Mouse (Mus musculus) hindbrain, embryonic 10.5 days (tissue): ENCODE measurements at regions not wholly inside any gene's neighbourhood (a gene's known extent, or its start where the extent isn't known, plus 50 kb on each side); places are given as distances from the start of the nearest gene placed in this dataset.

Source experiments
- DNase-seq: peaks from one replicate; pipeline ENCODE4 v3.0.0-alpha.2; 2017; ENCODE audit warnings: low spot score
- H3K27ac ChIP-seq: fragments of 300-500 bp; sonication (generic); 2 replicates; pipeline ENCODE4 v1.5.1; 2016; ENCODE audit warnings: mild to moderate bottlenecking, moderate library complexity
- H3K27me3 ChIP-seq: fragments of 300-500 bp; sonication (generic); 2 replicates; pipeline ENCODE4 v1.6.1; 2016; ENCODE audit warnings: mild to moderate bottlenecking; ENCODE audit not compliant: poor library complexity, insufficient read depth, severe bottlenecking
- H3K36me3 ChIP-seq: fragments of 300-500 bp; sonication (generic); 2 replicates; pipeline ENCODE4 v1.6.1; 2016; ENCODE audit warnings: mild to moderate bottlenecking, moderate library complexity
- H3K4me1 ChIP-seq: fragments of 300-500 bp; sonication (generic); replicated peaks from 2 replicates; pipeline ENCODE4 v1.6.1; 2016; ENCODE audit warnings: mild to moderate bottlenecking
- H3K4me3 ChIP-seq: fragments of 300-500 bp; sonication (generic); 2 replicates; pipeline ENCODE4 v1.5.1; 2016; ENCODE audit warnings: mild to moderate bottlenecking, moderate library complexity
- H3K9me3 ChIP-seq: fragments of 300-500 bp; sonication (generic); 2 replicates; pipeline ENCODE4 v1.6.1; 2016; ENCODE audit warnings: mild to moderate bottlenecking, moderate library complexity
- WGBS: fragments of 180-500 bp; shearing (Covaris S2); methylation state at CpG from one replicate; pipeline ENCODE4 v1.1.7; 2016; 5-methylcytosine and 5-hydroxymethylcytosine counted together

DNA sequence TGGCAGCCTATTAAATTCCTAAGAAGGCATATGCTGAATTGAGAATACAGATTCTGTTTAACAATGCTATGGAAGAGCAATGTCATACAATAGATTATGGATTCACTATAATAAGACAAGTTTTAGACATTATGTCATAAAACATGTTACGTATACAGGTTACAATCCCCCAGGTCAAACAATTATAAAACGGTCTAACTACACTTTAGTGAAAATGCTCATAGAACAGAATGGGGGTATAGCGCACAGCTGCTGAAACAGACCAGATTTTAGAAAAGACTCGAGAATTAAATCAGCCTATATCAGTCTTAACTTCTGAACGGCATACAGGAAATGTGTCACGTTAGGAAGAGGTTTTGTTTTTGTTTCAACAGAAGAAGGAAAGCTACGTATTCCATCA lies 660.5 kb upstream of the Sel1l start:
- no peak overlapping the region for H3K27ac ChIP-seq
- H3K36me3 ChIP-seq: no peaks in the 10 kb centered on the region
- no peak overlapping the region for H3K4me3 ChIP-seq

GRCm38 (mm10) chr12:92508796-92509489 lies 660.0 kb upstream of the Sel1l start:
- H3K9me3 ChIP-seq: no peaks in the 10 kb centered on the region
- no peaks in the 10 kb centered on the region for H3K4me1 ChIP-seq
- no peak overlapping the region for H3K27ac ChIP-seq
- no peaks in the 10 kb centered on the region for H3K36me3 ChIP-seq
- no peak overlapping the region for H3K4me3 ChIP-seq
- no peaks in the 10 kb centered on the region for H3K27me3 ChIP-seq
- DNase-seq: no peak
- WGBS: 92% methylated on average over 5 of the region's 5 CpGs

More for the DNA sequence above, 660.5 kb upstream of the Sel1l start:
- no peaks in the 10 kb centered on the region for H3K9me3 ChIP-seq
- H3K4me1 ChIP-seq: no peaks in the 10 kb centered on the region
- no peaks in the 10 kb centered on the region for H3K27me3 ChIP-seq
- DNase-seq: no peak
- 83% methylated on average over 7 of the region's 7 CpGs for WGBS

DNA sequence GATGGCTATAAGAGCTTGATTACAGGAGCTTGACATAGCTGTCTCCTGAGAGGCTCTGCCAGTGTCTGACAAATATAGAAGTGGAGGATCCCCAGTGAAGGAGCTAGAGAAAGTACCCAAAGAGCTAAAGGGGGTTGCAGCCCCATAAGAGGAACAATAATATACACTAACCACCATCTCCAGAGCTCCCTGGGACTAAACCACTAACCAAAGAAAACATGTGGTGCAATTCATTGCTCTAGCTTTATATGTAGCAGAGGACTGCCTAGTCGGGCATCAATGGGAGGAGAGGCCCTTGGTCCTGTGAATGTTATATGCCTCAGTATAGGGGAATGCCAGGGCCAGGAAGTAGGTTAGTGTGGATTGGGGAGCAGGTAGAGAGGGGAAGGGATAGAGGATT lies 635.0 kb upstream of the Sel1l start:
- no peaks in the 10 kb centered on the region for H3K9me3 ChIP-seq
- no peak for DNase-seq
- no peak overlapping the region for H3K27ac ChIP-seq
- 91% methylated on average over 1 of the region's 1 CpGs for WGBS
- no peaks in the 10 kb centered on the region for H3K4me1 ChIP-seq
- H3K36me3 ChIP-seq: no peaks in the 10 kb centered on the region
- no peak overlapping the region for H3K4me3 ChIP-seq
- H3K27me3 ChIP-seq: no peaks in the 10 kb centered on the region

DNA sequence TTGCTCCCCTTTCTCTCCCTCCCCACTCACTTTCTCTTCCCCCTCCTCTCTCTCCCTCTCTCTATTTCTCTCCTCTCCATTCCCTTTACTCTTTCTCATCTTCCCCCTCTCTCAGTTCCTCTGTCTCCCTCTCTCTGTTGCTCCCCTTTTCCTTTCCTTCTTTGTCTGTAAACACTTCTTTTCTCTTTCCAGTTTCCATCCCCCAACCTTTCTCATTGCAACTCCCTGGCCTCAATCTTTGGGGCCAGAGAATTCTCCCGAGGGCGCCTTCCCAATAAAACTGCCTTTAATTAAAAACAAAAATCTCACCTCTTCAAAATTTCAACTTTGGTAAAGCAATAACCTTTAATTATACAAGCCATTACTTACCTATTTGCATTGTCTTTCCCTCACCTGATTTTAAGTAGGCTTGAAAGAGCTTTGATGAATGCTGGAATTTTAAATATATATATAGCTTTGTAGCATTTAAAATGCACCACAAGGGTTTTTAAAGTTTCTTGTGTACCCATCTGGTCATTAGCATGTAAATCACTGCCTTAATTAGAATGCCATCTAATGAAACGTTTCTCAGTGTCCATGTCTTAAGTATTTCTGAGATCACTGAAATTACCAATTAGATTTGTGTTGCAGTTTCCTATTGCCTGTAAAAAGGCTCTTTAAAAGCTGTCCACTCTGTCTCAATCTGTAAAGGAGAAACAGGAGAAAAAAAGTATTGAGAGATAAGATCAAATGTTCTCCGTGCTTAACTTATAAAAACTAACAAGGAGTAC lies 625.5 kb upstream of the Sel1l start:
- Histone ChIP-seq H3K4me3 (no peak overlapping the region), H3K27ac (no peak overlapping the region), H3K4me1 (no peaks in the 10 kb centered on the region), H3K9me3 (no peaks in the 10 kb centered on the region), H3K36me3 (no peaks in the 10 kb centered on the region), H3K27me3 (no peaks in the 10 kb centered on the region)
- 69% methylated on average over 4 of the region's 4 CpGs for WGBS
- no peak for DNase-seq

DNA sequence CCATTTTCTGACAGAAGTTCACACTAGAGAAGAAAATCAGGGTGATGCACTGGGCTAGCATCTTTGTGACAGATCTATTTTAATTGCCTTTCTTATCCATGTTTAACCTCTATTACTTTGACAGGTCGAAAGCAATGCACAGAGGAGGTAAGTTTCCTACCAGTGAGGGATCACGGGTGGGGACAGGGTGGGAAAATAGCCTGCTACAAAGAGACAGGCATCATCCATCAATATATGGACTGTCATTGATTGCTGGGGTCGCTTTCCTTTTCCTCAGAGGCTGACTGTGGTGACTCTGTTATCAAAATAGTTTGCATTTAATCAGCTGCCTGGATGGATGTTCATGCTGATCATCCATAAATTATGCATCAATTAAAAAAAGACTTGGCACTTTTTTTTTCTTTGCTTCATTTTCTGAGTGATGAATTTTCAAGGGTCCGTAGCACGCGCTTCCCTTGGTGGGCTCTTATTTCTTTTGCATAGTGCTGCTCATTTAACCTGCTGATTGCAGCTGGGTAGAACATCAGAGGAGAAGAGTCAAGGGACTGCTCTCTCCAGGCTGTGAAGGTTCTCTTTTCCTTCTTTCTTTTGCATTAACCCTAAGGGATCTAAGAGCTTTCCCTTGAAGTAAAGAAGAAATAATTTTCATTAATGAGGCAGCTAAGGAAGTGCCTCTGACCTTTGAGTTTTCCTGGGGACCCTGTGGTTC lies 602.3 kb upstream of the Sel1l start:
- no peak overlapping the region for H3K27ac ChIP-seq
- H3K27me3 ChIP-seq: no peaks in the 10 kb centered on the region
- no peaks in the 10 kb centered on the region for H3K4me1 ChIP-seq
- no peak for DNase-seq
- WGBS: 72% methylated on average over 6 of the region's 6 CpGs
- H3K9me3 ChIP-seq: no peaks in the 10 kb centered on the region
- H3K36me3 ChIP-seq: no peaks in the 10 kb centered on the region
- H3K4me3 ChIP-seq: no peak overlapping the region

DNA sequence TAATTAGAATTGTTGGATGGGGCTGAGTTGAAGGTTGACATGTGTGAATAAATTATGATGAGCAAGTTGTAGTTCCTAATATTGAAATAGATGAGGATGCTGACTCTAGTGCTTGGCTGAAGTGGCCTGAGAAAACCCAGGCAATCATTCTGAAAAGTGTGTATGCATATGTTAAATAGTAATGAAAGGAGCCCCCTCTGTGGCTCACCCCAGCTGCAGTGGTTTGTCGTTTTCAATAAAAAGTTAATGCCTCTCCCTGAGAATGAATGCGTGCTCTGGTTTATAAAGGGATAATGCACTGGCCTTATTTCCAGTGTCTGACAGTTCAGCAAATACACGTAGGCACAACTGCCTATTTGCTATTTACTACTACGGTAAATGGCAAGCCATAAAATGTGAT lies 569.5 kb upstream of the Sel1l start:
- no peak for DNase-seq
- Histone ChIP-seq H3K27me3 (no peaks in the 10 kb centered on the region), H3K4me3 (no peak overlapping the region), H3K27ac (no peak overlapping the region), H3K4me1 (no peaks in the 10 kb centered on the region), H3K9me3 (no peaks in the 10 kb centered on the region), H3K36me3 (no peaks in the 10 kb centered on the region)
- WGBS: 81% methylated on average over 4 of the region's 4 CpGs

DNA sequence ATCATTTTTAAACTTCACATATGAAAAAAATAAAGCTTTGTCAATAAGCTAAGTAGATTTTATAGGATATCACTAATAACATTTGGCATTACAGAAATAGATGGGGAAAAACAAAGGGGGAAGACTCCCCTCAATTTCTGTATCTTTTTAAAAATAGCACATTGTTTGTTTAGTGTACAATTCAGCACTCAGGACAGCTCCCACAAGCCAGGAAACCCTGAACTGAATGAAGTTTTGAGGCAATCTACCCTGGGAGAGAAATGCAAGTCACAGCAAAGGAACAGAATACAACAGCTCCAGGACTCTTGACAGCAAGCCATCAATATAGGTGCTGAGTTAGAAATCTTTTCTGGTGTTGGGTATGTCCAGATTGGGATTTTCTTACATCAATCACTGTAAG lies 556.5 kb upstream of the Sel1l start:
- Histone ChIP-seq H3K4me1 (no peaks in the 10 kb centered on the region), H3K36me3 (no peaks in the 10 kb centered on the region), H3K9me3 (no peaks in the 10 kb centered on the region; the same call in 1 of the 2 replicates), H3K27me3 (no peaks in the 10 kb centered on the region), H3K4me3 (no peak overlapping the region), H3K27ac (no peak overlapping the region)
- DNase-seq: peak; percentile 6

DNA sequence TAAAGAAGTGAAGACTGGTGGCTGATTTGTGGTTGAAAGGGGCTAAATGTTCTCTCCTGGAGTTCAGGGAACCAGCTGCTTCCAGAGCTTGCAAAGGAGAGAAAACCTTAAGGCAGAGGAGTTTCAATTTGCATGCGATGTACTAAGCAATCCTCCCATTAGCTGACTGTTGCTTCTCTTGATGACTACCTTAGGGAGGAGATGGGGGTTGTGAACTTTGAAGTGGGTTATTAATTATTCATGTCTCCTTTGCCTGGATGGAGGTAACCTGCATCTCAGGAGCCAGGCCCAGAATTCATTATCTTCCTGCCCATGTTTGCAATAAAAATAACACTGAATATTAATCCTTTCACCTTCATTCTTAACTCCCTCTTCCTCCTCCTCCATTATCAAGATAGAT lies 552.0 kb upstream of the Sel1l start:
- Histone ChIP-seq H3K4me3 (no peak overlapping the region), H3K4me1 (no peaks in the 10 kb centered on the region), H3K9me3 (no peaks in the 10 kb centered on the region), H3K36me3 (no peaks in the 10 kb centered on the region), H3K27ac (no peak overlapping the region), H3K27me3 (no peaks in the 10 kb centered on the region)
- DNase-seq: no peak
- WGBS: 41% methylated on average over 1 of the region's 1 CpGs

DNA sequence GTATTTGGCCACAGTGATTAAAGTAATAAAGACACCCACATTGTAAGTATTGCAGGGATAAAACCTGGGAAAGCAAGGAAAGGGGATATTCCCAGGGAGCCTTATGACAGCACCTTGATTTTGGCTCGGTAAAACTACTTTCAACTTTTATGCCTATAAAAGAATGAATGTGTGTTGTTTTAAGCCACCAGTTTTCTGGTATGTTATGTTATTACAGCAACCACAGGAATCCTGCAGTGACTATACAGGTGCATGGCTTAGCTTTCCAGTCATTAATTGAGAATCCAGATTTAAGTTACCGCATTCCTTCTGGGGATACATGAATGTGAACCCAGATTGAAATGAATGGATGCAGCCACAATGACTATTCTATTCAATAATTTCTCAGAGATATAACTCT lies 537.2 kb upstream of the Sel1l start:
- Histone ChIP-seq H3K36me3 (no peaks in the 10 kb centered on the region), H3K27me3 (no peaks in the 10 kb centered on the region), H3K9me3 (no peaks in the 10 kb centered on the region), H3K27ac (no peak overlapping the region), H3K4me1 (peaks cover 5% of the 10 kb centered on the region), H3K4me3 (no peak overlapping the region)
- 91% methylated on average over 2 of the region's 2 CpGs for WGBS
- DNase-seq: no peak

DNA sequence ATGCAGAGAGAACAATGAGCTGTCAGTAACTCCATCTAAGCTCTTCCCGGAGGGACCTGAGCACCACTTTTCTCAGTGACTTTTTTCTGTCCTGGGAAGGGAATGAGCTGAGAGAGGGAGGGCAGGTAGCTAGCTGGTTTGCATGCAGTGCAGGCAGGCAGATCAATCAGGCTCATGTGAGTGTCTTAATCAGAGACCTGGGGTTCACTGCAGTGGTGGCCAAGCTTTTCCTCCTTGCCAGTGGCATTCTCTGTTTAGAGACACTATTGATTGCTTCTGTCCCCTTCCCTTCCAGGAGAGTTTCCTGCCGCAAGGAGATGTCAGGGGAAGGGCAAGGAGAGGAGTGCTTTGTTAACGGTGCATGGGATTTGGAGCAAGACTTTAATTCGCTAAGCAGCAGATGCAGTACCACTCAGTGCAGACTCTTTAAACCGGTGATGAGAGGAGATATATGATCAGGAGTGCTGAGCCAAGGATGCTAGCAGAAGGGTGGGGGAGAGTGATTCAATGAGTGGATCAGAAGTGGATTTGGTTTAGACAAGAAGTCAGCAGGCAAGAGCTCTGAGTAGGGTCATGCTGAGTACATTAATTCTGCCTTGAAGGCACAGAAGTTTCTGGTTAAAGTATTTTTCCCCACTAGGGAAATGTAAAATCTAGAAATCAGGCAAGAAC lies 535.4 kb upstream of the Sel1l start:
- WGBS: 19% methylated on average over 5 of the region's 5 CpGs
- DNase-seq: no peak
- no peak overlapping the region for H3K27ac ChIP-seq

DNA sequence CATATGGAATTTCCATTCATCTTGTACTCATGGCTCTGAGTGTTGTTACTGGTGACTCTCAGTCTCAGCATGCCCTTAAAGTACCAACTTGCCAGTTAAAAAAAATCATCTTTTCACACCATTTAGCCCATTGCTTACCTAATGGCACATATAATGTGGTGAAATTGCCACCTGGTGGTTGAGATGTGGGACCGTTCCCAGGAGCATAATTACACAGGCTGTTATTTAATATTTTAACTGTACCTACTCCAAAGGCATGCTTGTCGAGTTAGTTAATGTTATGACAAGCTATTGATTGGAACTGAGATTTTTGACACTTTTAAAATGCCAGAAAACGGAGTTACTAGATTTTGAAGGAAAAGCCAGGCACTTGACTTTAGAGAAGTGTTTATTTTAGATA lies 530.2 kb upstream of the Sel1l start:
- DNase-seq: no peak
- 78% methylated on average over 3 of the region's 3 CpGs for WGBS
- Histone ChIP-seq H3K27me3 (no peaks in the 10 kb centered on the region), H3K27ac (no peak overlapping the region), H3K4me3 (no peak overlapping the region), H3K9me3 (no peaks in the 10 kb centered on the region), H3K36me3 (no peaks in the 10 kb centered on the region), H3K4me1 (peaks cover under 1% of the 10 kb centered on the region)

More for the DNA sequence above, 535.4 kb upstream of the Sel1l start:
- no peaks in the 10 kb centered on the region for H3K9me3 ChIP-seq
- H3K27me3 ChIP-seq: no peaks in the 10 kb centered on the region
- peaks cover 5% of the 10 kb centered on the region for H3K4me1 ChIP-seq
- H3K4me3 ChIP-seq: no peak overlapping the region
- no peaks in the 10 kb centered on the region for H3K36me3 ChIP-seq

- no peak overlapping the region for H3K27ac ChIP-seq
- no peaks in the 10 kb centered on the region for H3K27me3 ChIP-seq
- WGBS: 83% methylated on average over 5 of the region's 5 CpGs
- no peaks in the 10 kb centered on the region for H3K9me3 ChIP-seq
- no peaks in the 10 kb centered on the region for H3K4me1 ChIP-seq
- H3K36me3 ChIP-seq: no peaks in the 10 kb centered on the region
- no peak overlapping the region for H3K4me3 ChIP-seq
- no peak for DNase-seq
Observed at GRCm38 (mm10) chr12:92365926-92366325, 517.0 kb upstream of the Sel1l start.
